Comparison of ENCODE assay signal across 19 mouse cellular contexts in the genomic region with DNA sequence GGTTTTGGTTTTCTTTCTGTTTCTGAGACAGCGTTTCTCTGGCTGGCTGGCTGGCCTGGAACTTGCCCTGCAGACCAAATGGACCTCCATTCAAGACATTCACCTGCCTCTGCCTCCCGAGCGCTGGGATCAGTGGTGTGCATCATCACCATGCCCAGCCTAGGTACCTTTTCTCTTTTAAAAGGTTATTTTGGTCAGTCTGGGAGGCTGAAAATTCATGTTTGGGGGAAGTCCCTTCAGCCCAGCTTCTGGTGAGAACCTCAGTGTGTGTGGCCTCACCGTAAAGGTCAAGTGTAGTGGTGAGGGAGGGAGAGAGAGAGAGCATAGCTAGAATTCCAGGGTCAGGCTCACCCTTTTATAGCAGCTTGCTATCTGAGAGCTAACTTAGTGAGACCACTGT. TPM values are rescaled to one million over a fixed set of nuclear protein-coding genes. Genes with fewer than 3 reads are reported as not detected.
DNase-seq lines count a peak whose midpoint lies in the region; ATAC-seq and TF ChIP-seq lines count a peak whose summit lies in the region.
"Had no signal": no experiment of that assay in that cellular context is flagged by ENCODE, and none has a peak within 500 bp of the region (broad histone marks: within the 10 kb centered on the region; RNA-seq: fewer than 3 reads in every experiment).

No protein-coding gene starts in this region.

- H3K4me2 ChIP-seq in heart, embryonic 11.5 days: peak overlapping the region; percentile 29; the same call in 1 of the 2 replicates
- H3K4me2 ChIP-seq in liver, embryonic 11.5 days: peak overlapping the region; percentile 32
- peak overlapping the region; percentile 17; the same call in 1 of the 2 replicates for H3K4me2 ChIP-seq in liver, embryonic 13.5 days
- H3K4me2 ChIP-seq: midbrain, embryonic 15.5 days had no signal

- TF ChIP-seq POLR2A in ES-Bruce4 (IDR thresholded peaks at IDR 0.05; ENCODE audit: insufficient read depth, low read length): no peak

- ATAC-seq in heart, embryonic 11.5 days (replicated peaks; ENCODE audit: insufficient number of reproducible peaks, low FRiP score, low TSS enrichment): no peak
- no peak for ATAC-seq in liver, embryonic 11.5 days (replicated peaks; ENCODE audit: low FRiP score)
- ATAC-seq in liver, embryonic 13.5 days (ENCODE audit: low read depth): no peak
- ATAC-seq: forebrain, postnatal 0 days; midbrain, embryonic 15.5 days had no signal

- H3K4me3 ChIP-seq in heart, embryonic 11.5 days (ENCODE audit: low read depth, low read length): no peak overlapping the region
- no peak overlapping the region for H3K4me3 ChIP-seq in liver, embryonic 11.5 days (ENCODE audit: low read depth, low read length)
- 0 out of 2 replicates have a peak overlapping the region, but pooled peaks have one; percentile 5 for H3K4me3 ChIP-seq in ES-Bruce4 (ENCODE audit: low read depth, low read length)
- no peak overlapping the region for H3K4me3 ChIP-seq in liver, embryonic 13.5 days (replicated peaks)
- H3K4me3 ChIP-seq: layer of hippocampus, adult 2 months; midbrain, embryonic 15.5 days had no signal

- no peak overlapping the region for H3K9ac ChIP-seq in heart, embryonic 11.5 days (ENCODE audit: low read depth, low read length)
- H3K9ac ChIP-seq in liver, embryonic 11.5 days (ENCODE audit: low read depth, low read length): no peak overlapping the region
- H3K9ac ChIP-seq in ES-Bruce4 (ENCODE audit: low read depth, poor library complexity, severe bottlenecking): no peak overlapping the region
- H3K9ac ChIP-seq in liver, embryonic 13.5 days: peak overlapping the region; percentile 27; the same call in 1 of the 2 replicates
- H3K9ac ChIP-seq: forebrain, postnatal 0 days; midbrain, embryonic 15.5 days had no signal

- WGBS in heart, embryonic 11.5 days (ENCODE audit: insufficient replicate concordance): 74% methylated on average over 4 of the region's 4 CpGs
- WGBS in liver, embryonic 11.5 days: 89% methylated on average over 4 of the region's 4 CpGs
- WGBS in liver, embryonic 13.5 days (ENCODE audit: insufficient replicate concordance): 86% methylated on average over 4 of the region's 4 CpGs

- peaks cover 27% of the 10 kb centered on the region for H3K4me1 ChIP-seq in heart, embryonic 11.5 days (ENCODE audit: control insufficient read depth, insufficient read depth, low read length)
- peaks cover 17% of the 10 kb centered on the region for H3K4me1 ChIP-seq in liver, embryonic 11.5 days (replicated peaks; ENCODE audit: control insufficient read depth, insufficient read depth, low read length)
- H3K4me1 ChIP-seq in ES-Bruce4 (ENCODE audit: control insufficient read depth, insufficient read depth, low read length): no peaks in the 10 kb centered on the region
- peaks cover 60% of the 10 kb centered on the region for H3K4me1 ChIP-seq in liver, embryonic 13.5 days (replicated peaks)

- 0 out of 2 replicates have a peak overlapping the region, but pooled peaks have one; percentile 41 for H3K27ac ChIP-seq in heart, embryonic 11.5 days (ENCODE audit: low read depth, low read length)
- no peak overlapping the region for H3K27ac ChIP-seq in liver, embryonic 11.5 days (ENCODE audit: low read depth, low read length)
- H3K27ac ChIP-seq in ES-Bruce4 (ENCODE audit: insufficient read depth, low read length): no peak overlapping the region
- no peak overlapping the region for H3K27ac ChIP-seq in liver, embryonic 13.5 days
- H3K27ac ChIP-seq: layer of hippocampus, adult 2 months; midbrain, embryonic 15.5 days had no signal

- H3K36me3 ChIP-seq in heart, embryonic 11.5 days (ENCODE audit: control insufficient read depth, insufficient read depth, low read length): 0 out of 2 replicates have a peak, but pooled peaks cover 3% of the 10 kb centered on the region
- peaks cover 10% of the 10 kb centered on the region; the same call in 1 of the 2 replicates for H3K36me3 ChIP-seq in liver, embryonic 11.5 days (ENCODE audit: control insufficient read depth, insufficient read depth, low read length)
- peaks cover 21% of the 10 kb centered on the region for H3K36me3 ChIP-seq in ES-Bruce4 (ENCODE audit: control insufficient read depth, insufficient read depth, low read length, poor library complexity, severe bottlenecking)
- H3K36me3 ChIP-seq in liver, embryonic 13.5 days: peaks cover 34% of the 10 kb centered on the region
- H3K36me3 ChIP-seq: midbrain, embryonic 15.5 days had no signal

- no peak for TF ChIP-seq EP300 in ES-Bruce4 (IDR thresholded peaks at IDR 0.05; ENCODE audit: insufficient read depth, low read depth, low read length)

- no peak for DNase-seq in heart, postnatal 4 days
- no peak for DNase-seq in liver, embryonic 11.5 days (ENCODE audit: low spot score)
- DNase-seq in liver: no peak
- DNase-seq in liver, embryonic 13.5 days: no peak
- DNase-seq in layer of hippocampus, adult 18-20 months (ENCODE audit: low spot score in 2 of 2): no peak
- DNase-seq: adrenal gland, adult 8-10 months; cerebellum, postnatal 10 days; forebrain, postnatal 0 days; left cerebral cortex, postnatal 4 days; thymus, postnatal 4 days had no signal

- H3K9me3 ChIP-seq in heart, embryonic 11.5 days (replicated peaks; ENCODE audit: control insufficient read depth, low read length): no peaks in the 10 kb centered on the region
- H3K9me3 ChIP-seq in liver, embryonic 11.5 days (ENCODE audit: control insufficient read depth, low read length): no peaks in the 10 kb centered on the region
- H3K9me3 ChIP-seq in ES-Bruce4 (replicated peaks; ENCODE audit: control insufficient read depth, insufficient read depth, low read length, poor library complexity, severe bottlenecking): no peaks in the 10 kb centered on the region
- H3K9me3 ChIP-seq in liver, embryonic 13.5 days (replicated peaks): no peaks in the 10 kb centered on the region
- H3K9me3 ChIP-seq: midbrain, embryonic 15.5 days had no signal

- no peak for TF ChIP-seq CTCF in ES-Bruce4 (IDR thresholded peaks at IDR 0.05; ENCODE audit: low read depth, low read length)

- no peaks in the 10 kb centered on the region for H3K27me3 ChIP-seq in heart, embryonic 11.5 days (ENCODE audit: control insufficient read depth, insufficient read depth, low read length)
- no peaks in the 10 kb centered on the region for H3K27me3 ChIP-seq in liver, embryonic 11.5 days (replicated peaks; ENCODE audit: control insufficient read depth, insufficient read depth, low read length)
- no peaks in the 10 kb centered on the region for H3K27me3 ChIP-seq in ES-Bruce4 (ENCODE audit: control insufficient read depth, insufficient read depth, low read length, poor library complexity, severe bottlenecking)
- no peaks in the 10 kb centered on the region for H3K27me3 ChIP-seq in liver, embryonic 13.5 days
- H3K27me3 ChIP-seq: midbrain, embryonic 15.5 days had no signal

RNA-seq across cellular contexts. Expression of gene Paics, which starts 3.3 kb away (rescaled TPM):
- 270 and 300 TPM in 2 replicates for polyA plus RNA-seq in heart, embryonic 11.5 days (2014; fragmentation: Nextera tagmentation; extraction: Ambion mirVana)
- total RNA-seq in heart, postnatal 4 days (2021): 100 to 1,000 TPM; 173 to 183 TPM
- 357 and 393 TPM in 2 replicates for polyA plus RNA-seq in liver, embryonic 11.5 days (2014; fragmentation: Nextera tagmentation; extraction: Ambion mirVana)
- 611 and 648 TPM in 2 replicates for polyA plus RNA-seq in ES-Bruce4 (2011; ENCODE audit: insufficient read depth, insufficient read length, low read depth, missing spikeins)
- 216 and 252 TPM in 2 replicates for polyA plus RNA-seq in liver, embryonic 13.5 days (2015; fragmentation: Nextera tagmentation; extraction: Ambion mirVana)
- 10 to 100 TPM; 89.6 to 91.3 TPM for total RNA-seq in layer of hippocampus, adult 18-20 months (2021)

RNA-seq across cellular contexts. Expression of gene Ppat, which starts 3.6 kb away (rescaled TPM):
- polyA plus RNA-seq in heart, embryonic 11.5 days (2014; fragmentation: Nextera tagmentation; extraction: Ambion mirVana): 38.7 and 39.6 TPM in 2 replicates
- 10 to 100 TPM; 19.3 to 21.0 TPM for total RNA-seq in heart, postnatal 4 days (2021)
- 73.0 and 87.1 TPM in 2 replicates for polyA plus RNA-seq in liver, embryonic 11.5 days (2014; fragmentation: Nextera tagmentation; extraction: Ambion mirVana)
- 89.3 and 90.8 TPM in 2 replicates for polyA plus RNA-seq in ES-Bruce4 (2011; ENCODE audit: insufficient read depth, insufficient read length, low read depth, missing spikeins)
- 38.5 and 45.7 TPM in 2 replicates for polyA plus RNA-seq in liver, embryonic 13.5 days (2015; fragmentation: Nextera tagmentation; extraction: Ambion mirVana)
- 10 to 100 TPM; 16.2 to 17.8 TPM for total RNA-seq in layer of hippocampus, adult 18-20 months (2021)

RNA-seq across cellular contexts. Expression of gene Srp72, which starts 26.7 kb away (rescaled TPM):
- polyA plus RNA-seq in heart, embryonic 11.5 days (2014; fragmentation: Nextera tagmentation; extraction: Ambion mirVana): 51.4 and 51.9 TPM in 2 replicates
- total RNA-seq in heart, postnatal 4 days (2021): 10 to 100 TPM; 72.0 to 72.7 TPM
- 89.7 and 90.0 TPM in 2 replicates for polyA plus RNA-seq in liver, embryonic 11.5 days (2014; fragmentation: Nextera tagmentation; extraction: Ambion mirVana)
- 165 and 172 TPM in 2 replicates for polyA plus RNA-seq in ES-Bruce4 (2011; ENCODE audit: insufficient read depth, insufficient read length, low read depth, missing spikeins)
- polyA plus RNA-seq in liver, embryonic 13.5 days (2015; fragmentation: Nextera tagmentation; extraction: Ambion mirVana): 54.6 and 55.9 TPM in 2 replicates
- total RNA-seq in layer of hippocampus, adult 18-20 months (2021): 100 to 1,000 TPM in 1 of 2 experiments, 10 to 100 TPM in 1; 93.1 to 102 TPM

RNA-seq across cellular contexts. Expression of gene Aasdh, which starts 42.4 kb away (rescaled TPM):
- polyA plus RNA-seq in heart, embryonic 11.5 days (2014; fragmentation: Nextera tagmentation; extraction: Ambion mirVana): 17.9 and 20.1 TPM in 2 replicates
- 10 to 100 TPM; 10.2 to 11.3 TPM for total RNA-seq in heart, postnatal 4 days (2021)
- 17.1 and 20.7 TPM in 2 replicates for polyA plus RNA-seq in liver, embryonic 11.5 days (2014; fragmentation: Nextera tagmentation; extraction: Ambion mirVana)
- 73.2 and 74.1 TPM in 2 replicates for polyA plus RNA-seq in ES-Bruce4 (2011; ENCODE audit: insufficient read depth, insufficient read length, low read depth, missing spikeins)
- 6.4 and 10.1 TPM in 2 replicates for polyA plus RNA-seq in liver, embryonic 13.5 days (2015; fragmentation: Nextera tagmentation; extraction: Ambion mirVana)
- total RNA-seq in layer of hippocampus, adult 18-20 months (2021): 10 to 100 TPM; 19.3 to 23.2 TPM

RNA-seq across cellular contexts. Expression of gene Arl9, which starts 56.1 kb away (rescaled TPM):
- 0.46 TPM in 1 of 2 replicates, not detected in the other for polyA plus RNA-seq in heart, embryonic 11.5 days (2014; fragmentation: Nextera tagmentation; extraction: Ambion mirVana)
- total RNA-seq in heart, postnatal 4 days (2021): not detected
- 0.47 TPM in 1 of 2 replicates, not detected in the other for polyA plus RNA-seq in liver, embryonic 11.5 days (2014; fragmentation: Nextera tagmentation; extraction: Ambion mirVana)
- not detected in 2 replicates for polyA plus RNA-seq in ES-Bruce4 (2011; ENCODE audit: insufficient read depth, insufficient read length, low read depth, missing spikeins)
- polyA plus RNA-seq in liver, embryonic 13.5 days (2015; fragmentation: Nextera tagmentation; extraction: Ambion mirVana): 0.32 TPM in 1 of 2 replicates, not detected in the other
- not detected for total RNA-seq in layer of hippocampus, adult 18-20 months (2021)
- total RNA-seq: adrenal gland, adult 8-10 months; forebrain, postnatal 0 days; gastrocnemius, adult 18-20 months; left cerebral cortex, adult 18-20 months had no signal
- polyA plus RNA-seq: embryonic facial prominence, embryonic 14.5 days; forebrain, postnatal 0 days; intestine, embryonic 14.5 days; kidney, embryonic 16.5 days; midbrain, embryonic 15.5 days had no signal
